Mouse (Mus musculus): Measurements from ENCODE around the gene Nkx1-2. TPM values are rescaled to one million over a fixed set of nuclear protein-coding genes. Genes with fewer than 3 reads are reported as not detected.

Nkx1-2 gene
- polyA plus RNA-seq, 1 experiment from 2014 or later: 0.75 TPM

DNA sequence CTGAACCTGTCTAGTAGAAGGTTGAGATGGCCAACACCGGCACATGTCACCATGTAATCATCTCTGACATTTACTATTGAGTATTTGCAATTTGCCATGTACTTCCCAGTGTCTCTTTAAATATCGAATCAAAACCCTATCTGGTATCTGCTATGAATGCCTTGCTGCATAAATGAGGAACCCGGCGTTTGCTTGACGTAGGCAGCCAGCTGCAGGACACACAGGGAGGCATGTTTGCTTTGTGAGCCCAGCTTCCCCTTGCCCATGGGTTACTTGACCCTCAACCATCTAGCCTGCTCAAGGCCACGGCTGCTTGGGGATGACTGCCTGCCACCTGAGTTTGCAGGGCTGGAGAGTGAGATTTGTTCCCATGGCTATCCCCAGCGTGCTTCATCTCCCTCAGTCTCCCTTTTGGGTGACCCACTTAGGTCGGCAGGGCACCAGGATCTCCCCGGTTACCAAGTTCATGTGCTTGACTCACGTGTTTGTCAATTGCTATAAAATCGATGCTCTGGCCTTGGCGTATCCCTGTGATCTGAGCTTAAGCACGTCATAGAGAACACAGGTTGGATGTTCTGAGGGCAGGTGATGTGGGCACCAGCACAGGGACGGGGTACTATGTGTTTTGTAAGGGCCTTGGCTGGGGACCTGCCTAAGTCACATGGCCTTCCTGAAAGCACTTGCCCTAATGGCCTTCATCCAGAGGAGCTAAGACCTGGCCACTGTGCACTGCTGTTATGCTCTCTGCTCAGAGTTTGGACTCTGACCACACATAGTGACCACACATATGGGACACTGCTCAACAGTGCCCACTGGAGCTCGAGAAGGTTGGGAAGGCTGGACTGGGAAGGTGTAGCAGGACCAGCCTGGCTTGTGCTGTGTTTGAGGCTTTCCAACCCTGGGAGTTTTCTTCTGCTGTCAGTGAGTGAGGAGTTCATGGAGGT lies 20.8 kb upstream of the Nkx1-2 start:
- Histone ChIP-seq H3K27me3 (replicated peaks) (no peaks in the 10 kb centered on the region), H3K4me1 (replicated peaks) (no peaks in the 10 kb centered on the region), H3K4me3 (replicated peaks) (no peak overlapping the region), H3K4me2 (replicated peaks) (no peak overlapping the region), H3K36me3 (no peaks in the 10 kb centered on the region), H3K9me3 (no peaks in the 10 kb centered on the region), H3K27ac (no peak overlapping the region), H3K9ac (no peak overlapping the region)
- ATAC-seq: no peak
- WGBS: 90% methylated on average over 15 of the region's 15 CpGs

DNA sequence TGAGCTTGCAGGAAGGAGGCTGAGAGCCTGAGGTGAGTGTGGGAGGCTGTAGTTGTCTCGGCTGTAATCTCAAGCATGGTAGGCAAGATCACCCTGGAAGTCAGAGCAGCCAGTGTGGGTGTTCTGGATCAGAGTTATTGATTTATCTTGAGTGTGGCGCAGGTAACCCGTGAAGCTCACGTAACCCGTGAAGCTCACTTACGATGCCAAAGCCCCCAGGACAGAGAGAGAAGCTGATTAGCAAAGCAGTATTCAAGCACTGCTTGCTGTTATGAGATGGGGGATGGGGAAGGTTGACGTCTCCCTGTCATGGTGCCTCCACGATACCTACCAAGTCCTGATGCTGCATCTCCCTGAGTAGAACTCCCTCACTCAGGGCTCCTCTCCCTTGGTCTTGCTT lies 20.1 kb upstream of the Nkx1-2 start:
- no peak for ATAC-seq
- 91% methylated on average over 8 of the region's 8 CpGs for WGBS
- Histone ChIP-seq H3K4me2 (replicated peaks) (no peak overlapping the region), H3K4me1 (replicated peaks) (no peaks in the 10 kb centered on the region), H3K4me3 (replicated peaks) (no peak overlapping the region), H3K27ac (no peak overlapping the region), H3K27me3 (replicated peaks) (no peaks in the 10 kb centered on the region), H3K36me3 (no peaks in the 10 kb centered on the region), H3K9me3 (no peaks in the 10 kb centered on the region), H3K9ac (no peak overlapping the region)

DNA sequence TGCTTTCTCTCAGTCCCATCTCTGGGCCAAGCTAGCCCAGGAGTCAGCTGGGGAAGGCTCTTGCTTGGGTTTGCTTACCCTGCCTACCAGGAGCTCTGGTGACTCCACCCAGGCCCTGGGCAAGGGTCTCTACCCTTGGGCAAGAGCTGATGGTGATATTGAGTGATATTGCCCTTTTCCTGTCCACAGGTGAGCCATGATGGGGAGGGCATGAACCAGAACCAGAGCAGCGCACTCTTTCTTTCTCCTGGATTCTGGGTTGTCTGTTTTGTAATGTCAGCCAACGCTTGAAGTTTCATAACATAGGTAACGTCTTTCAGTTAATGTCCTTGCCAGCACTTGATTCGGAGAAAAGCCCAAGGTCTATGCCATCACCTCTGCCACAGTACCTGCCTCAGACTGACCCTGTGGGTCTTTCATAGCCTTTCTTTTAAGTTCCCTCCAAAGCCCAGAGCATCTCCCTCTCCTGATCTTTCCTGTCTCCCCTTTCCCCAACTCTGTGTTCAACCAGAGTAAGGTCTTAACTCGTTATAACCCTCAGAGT lies 17.7 kb upstream of the Nkx1-2 start:
- H3K4me1 ChIP-seq (replicated peaks): no peaks in the 10 kb centered on the region
- 94% methylated on average over 5 of the region's 5 CpGs for WGBS

DNA sequence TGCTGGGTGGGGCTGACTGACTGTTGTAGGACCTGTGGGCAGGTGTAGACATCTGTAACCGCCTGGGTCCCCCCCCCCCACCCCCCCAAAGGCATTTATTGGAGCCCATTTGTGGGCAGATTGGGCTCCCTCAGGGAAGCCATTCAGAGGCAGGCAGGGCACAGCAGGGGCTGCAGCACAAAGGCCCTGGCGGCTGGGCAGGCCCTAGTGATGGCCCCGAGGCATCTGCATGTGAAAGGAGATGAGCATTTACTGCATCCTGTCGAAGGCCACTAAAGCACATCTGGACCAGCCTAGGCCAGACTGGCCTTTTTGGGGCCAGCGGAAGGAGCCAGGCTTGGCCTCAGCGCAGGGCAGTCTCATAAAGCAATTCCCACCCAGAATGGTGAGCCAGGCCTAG lies 17.0 kb upstream of the Nkx1-2 start:
- Histone ChIP-seq H3K4me3 (replicated peaks) (no peak overlapping the region), H3K4me2 (replicated peaks) (no peak overlapping the region), H3K27me3 (replicated peaks) (no peaks in the 10 kb centered on the region), H3K9ac (no peak overlapping the region), H3K9me3 (no peaks in the 10 kb centered on the region), H3K27ac (no peak overlapping the region), H3K4me1 (replicated peaks) (no peaks in the 10 kb centered on the region), H3K36me3 (no peaks in the 10 kb centered on the region)
- WGBS: 58% methylated on average over 6 of the region's 6 CpGs
- no peak for ATAC-seq

More for the DNA sequence above, 17.7 kb upstream of the Nkx1-2 start:
- no peak for ATAC-seq
- no peaks in the 10 kb centered on the region for H3K9me3 ChIP-seq
- H3K4me2 ChIP-seq (replicated peaks): no peak overlapping the region
- H3K36me3 ChIP-seq: no peaks in the 10 kb centered on the region
- no peak overlapping the region for H3K9ac ChIP-seq
- no peak overlapping the region for H3K27ac ChIP-seq
- no peaks in the 10 kb centered on the region for H3K27me3 ChIP-seq (replicated peaks)
- H3K4me3 ChIP-seq (replicated peaks): no peak overlapping the region

DNA sequence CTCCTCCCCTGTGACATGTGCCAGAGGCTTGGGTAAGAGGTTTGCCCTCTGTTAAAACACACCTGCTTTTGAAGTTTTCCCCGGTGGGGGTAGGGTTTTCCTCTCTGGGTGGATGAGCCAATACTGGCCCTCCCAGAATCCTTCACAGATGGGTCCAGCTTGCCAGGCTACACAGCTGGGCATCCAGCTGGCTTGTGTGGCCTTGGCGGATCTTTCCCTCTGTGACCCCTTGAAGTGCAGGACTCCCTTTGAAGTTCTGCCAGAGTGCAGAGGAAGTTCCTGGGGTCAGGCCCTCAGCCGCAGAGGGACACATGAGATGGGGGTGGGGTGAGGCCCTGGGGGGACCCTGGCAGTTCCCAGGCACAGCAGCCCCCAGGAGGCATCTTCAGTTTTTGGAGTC lies 15.9 kb upstream of the Nkx1-2 start:
- no peak overlapping the region for H3K9ac ChIP-seq
- no peak overlapping the region for H3K4me3 ChIP-seq (replicated peaks)
- H3K36me3 ChIP-seq: no peaks in the 10 kb centered on the region
- 31% methylated on average over 3 of the region's 3 CpGs for WGBS
- no peak overlapping the region for H3K4me2 ChIP-seq (replicated peaks)
- H3K27ac ChIP-seq: no peak overlapping the region
- H3K9me3 ChIP-seq: no peaks in the 10 kb centered on the region
- no peak for ATAC-seq
- H3K27me3 ChIP-seq (replicated peaks): no peaks in the 10 kb centered on the region
- H3K4me1 ChIP-seq (replicated peaks): peaks cover under 1% of the 10 kb centered on the region; the same call in 1 of the 2 replicates

DNA sequence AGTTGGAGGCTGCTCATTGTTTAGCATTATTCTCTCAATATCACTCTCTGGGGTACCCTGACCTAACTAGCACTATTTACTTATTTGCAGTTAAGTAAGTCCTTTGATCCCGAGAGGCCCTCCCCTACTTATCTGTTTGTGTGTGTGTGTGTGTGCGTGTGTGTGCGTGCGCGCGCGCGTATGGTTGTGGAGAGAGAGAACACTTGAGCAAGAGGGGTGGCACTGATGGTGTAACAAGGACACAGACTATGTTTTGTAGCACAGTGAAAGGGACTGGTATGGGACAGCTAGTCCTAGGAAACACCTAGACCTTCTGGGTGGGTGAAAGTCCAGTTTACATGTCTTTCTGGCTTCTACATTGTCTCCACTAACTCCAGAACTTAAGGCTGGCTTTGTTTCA lies 12.1 kb upstream of the Nkx1-2 start:
- Histone ChIP-seq H3K36me3 (no peaks in the 10 kb centered on the region), H3K4me1 (replicated peaks) (peaks cover 2% of the 10 kb centered on the region; the same call in 1 of the 2 replicates), H3K27me3 (replicated peaks) (peaks cover 5% of the 10 kb centered on the region; the same call in 1 of the 2 replicates), H3K4me2 (replicated peaks) (peak overlapping the region; percentile 80; the same call in 1 of the 2 replicates), H3K4me3 (replicated peaks) (no peak overlapping the region), H3K27ac (no peak overlapping the region), H3K9me3 (no peaks in the 10 kb centered on the region), H3K9ac (no peak overlapping the region)
- 84% methylated on average over 8 of the region's 8 CpGs for WGBS
- ATAC-seq: no peak

DNA sequence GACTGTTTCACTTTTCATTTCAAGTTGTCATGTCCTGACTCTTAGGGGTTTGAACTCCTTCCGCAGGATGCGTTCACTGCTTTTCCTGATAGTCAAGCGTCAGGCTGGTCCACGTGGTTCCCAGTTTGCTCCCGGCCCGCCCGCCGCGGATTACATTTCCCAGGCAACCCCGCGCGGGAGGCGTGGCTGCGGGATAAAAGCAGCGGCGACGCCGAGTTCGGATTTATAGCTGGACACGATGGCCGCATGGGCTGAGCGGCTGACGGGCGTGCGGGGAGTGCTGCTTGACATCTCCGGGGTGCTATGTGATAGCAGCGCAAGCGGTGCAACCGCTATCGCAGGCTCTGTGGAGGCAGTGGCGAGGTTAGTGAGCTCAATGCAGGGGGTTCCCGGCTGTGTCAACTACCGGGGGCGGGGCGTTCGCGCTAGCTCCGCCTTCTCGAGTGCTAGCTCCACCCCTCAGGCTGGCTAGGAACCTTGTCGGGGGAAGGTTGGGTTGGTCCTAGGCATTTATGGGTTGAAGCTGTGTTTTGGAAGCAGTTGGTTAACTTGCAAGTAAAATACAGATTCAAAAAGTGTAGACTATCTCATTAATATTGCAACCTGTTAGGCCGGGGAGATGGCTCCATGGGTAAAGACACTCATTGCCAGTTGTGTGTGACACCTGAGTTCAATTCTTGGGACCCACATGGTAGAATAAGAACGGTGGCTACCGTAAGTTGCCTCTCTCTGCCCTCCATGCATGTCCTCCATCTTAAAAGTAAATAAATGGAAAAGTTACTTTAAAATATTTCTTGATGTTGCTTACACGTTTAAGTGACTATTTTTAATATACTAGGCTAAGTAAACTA lies 11.3 kb upstream of the Nkx1-2 start, which contains the start of gene Lhpp:
TSS of gene Lhpp (plus strand) at position 171 of the 851 bp plus-strand sequence.
- peaks cover 2% of the 10 kb centered on the region; the same call in 1 of the 2 replicates for H3K4me1 ChIP-seq (replicated peaks)
- no peaks in the 10 kb centered on the region for H3K36me3 ChIP-seq
- peaks cover 5% of the 10 kb centered on the region; the same call in 1 of the 2 replicates for H3K27me3 ChIP-seq (replicated peaks)
- H3K4me3 ChIP-seq (replicated peaks): peak within 1 kb of the TSS; percentile 72
- H3K27ac ChIP-seq: peak within 1 kb of the TSS; percentile 57; the same call in 1 of the 2 replicates
- ATAC-seq: peak; percentile 95
- no peaks in the 10 kb centered on the region for H3K9me3 ChIP-seq
- 7% methylated on average over 44 of the region's 44 CpGs for WGBS
- peak within 1 kb of the TSS; percentile 80 for H3K4me2 ChIP-seq (replicated peaks)
- peak within 1 kb of the TSS; percentile 60 for H3K9ac ChIP-seq

DNA sequence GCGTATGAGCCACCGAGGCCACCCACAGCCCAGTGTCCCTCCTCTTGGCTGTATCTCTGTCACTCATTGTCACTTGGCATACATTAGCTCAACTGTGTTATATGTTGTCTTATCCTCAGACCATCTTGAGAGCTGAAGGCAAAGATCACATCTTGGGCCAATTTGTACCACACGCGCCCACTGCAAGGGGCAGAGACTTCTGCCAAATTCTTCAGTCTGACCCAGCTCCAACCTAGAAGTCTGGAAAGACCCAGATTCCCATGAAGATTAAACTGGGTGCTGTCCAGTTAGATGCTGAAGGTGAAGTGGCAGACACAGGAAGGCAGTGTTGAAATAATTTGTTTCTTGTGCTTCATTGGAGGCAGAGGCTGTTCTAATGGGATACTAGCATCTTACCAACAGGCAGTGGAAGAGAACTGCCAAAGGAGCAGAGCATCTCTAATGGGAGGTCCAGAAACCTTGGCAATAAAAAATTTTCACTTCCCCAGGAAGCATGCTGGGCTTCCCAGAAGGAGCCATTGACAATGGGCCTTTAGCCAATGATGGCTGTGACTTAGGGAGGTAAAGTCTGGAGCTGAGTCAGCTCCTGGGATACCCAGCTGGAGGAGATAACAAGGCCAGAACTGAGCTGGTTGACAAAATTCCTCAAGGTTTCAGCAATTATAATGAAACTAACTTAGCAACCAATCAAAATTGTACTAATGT lies 9.0 kb upstream of the Nkx1-2 start:
- 92% methylated on average over 4 of the region's 4 CpGs for WGBS

DNA sequence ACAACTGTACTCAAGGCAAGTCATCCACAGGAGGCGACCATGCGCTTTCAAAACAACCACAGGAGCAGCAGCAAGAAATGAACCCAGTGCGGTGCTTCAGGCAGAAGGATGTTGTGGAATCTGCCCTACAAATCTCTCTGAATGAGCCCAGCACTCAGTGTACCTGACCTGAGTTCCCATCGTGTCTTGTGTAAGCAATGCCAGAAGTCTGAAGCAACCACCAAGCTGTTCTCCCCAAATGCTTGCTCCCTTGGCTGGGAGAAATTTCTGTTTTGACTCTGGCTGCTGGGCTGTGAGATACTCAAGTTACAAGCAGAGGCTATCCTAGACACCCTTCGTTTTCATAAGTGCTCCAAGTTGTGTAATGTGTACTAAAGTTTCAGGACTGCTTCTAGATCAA lies 6.3 kb upstream of the Nkx1-2 start:
- Histone ChIP-seq H3K9ac (no peak overlapping the region), H3K4me1 (replicated peaks) (peaks cover 2% of the 10 kb centered on the region; the same call in 1 of the 2 replicates), H3K27ac (no peak overlapping the region), H3K4me3 (replicated peaks) (no peak overlapping the region), H3K27me3 (replicated peaks) (peaks cover 26% of the 10 kb centered on the region), H3K4me2 (replicated peaks) (no peak overlapping the region), H3K9me3 (no peaks in the 10 kb centered on the region), H3K36me3 (no peaks in the 10 kb centered on the region)
- 52% methylated on average over 5 of the region's 5 CpGs for WGBS
- ATAC-seq: no peak

More for the DNA sequence above, 9.0 kb upstream of the Nkx1-2 start:
- Histone ChIP-seq H3K9ac (no peak overlapping the region), H3K9me3 (no peaks in the 10 kb centered on the region), H3K4me3 (replicated peaks) (no peak overlapping the region), H3K36me3 (no peaks in the 10 kb centered on the region), H3K4me1 (replicated peaks) (peaks cover 2% of the 10 kb centered on the region; the same call in 1 of the 2 replicates), H3K27ac (no peak overlapping the region), H3K4me2 (replicated peaks) (no peak overlapping the region), H3K27me3 (replicated peaks) (peaks cover 5% of the 10 kb centered on the region; the same call in 1 of the 2 replicates)
- no peak for ATAC-seq

DNA sequence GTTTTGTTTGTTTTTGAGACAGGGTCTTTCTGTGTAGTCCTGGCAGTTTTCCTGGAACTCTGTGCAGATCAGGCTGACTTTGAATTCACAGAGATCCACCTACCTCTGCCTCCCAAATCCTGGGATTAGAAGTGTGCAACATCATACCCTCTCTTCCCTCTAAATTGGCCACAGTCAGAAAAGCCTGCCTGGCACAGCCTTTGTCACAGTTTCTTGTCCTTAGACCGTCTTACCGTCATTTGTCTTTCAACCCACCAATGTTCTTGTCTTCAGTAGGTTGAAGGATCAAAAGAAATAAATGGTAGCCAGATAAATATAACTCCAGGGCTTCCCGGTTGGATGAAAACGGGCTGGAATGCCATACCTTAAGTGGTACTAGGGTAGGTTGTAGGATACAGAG lies 5.3 kb upstream of the Nkx1-2 start:
- no peak overlapping the region for H3K27ac ChIP-seq
- no peak overlapping the region for H3K4me2 ChIP-seq (replicated peaks)
- H3K9me3 ChIP-seq: no peaks in the 10 kb centered on the region
- H3K27me3 ChIP-seq (replicated peaks): peaks cover 32% of the 10 kb centered on the region
- no peaks in the 10 kb centered on the region for H3K36me3 ChIP-seq
- 91% methylated on average over 4 of the region's 4 CpGs for WGBS
- H3K4me3 ChIP-seq (replicated peaks): no peak overlapping the region
- ATAC-seq: no peak
- peaks cover 6% of the 10 kb centered on the region for H3K4me1 ChIP-seq (replicated peaks)
- no peak overlapping the region for H3K9ac ChIP-seq

DNA sequence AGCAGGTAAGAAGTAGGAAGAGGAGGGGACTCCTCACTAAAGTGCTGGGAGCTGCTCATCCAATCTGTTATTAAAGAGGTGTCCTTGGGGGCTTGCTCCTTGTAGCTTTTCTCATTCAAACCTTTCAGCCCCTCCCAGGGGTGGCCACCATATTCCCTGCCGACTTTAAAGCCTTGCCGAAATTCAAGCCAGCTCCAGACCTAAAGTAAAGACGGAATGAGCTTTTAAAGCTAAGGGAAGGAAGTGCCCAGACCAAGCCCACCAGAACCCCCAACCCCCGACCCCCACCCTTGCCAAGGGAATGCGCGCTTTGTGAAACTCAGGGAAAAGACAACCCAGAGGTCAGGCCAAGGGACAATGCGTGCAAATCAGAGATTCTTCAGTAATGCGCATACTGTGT lies 1.5 kb upstream of the Nkx1-2 start:
- ATAC-seq: no peak
- H3K27me3 ChIP-seq (replicated peaks): peaks cover 63% of the 10 kb centered on the region

More for the DNA sequence above, 1.5 kb upstream of the Nkx1-2 start:
- Histone ChIP-seq H3K9ac (no peak overlapping the region), H3K27ac (no peak overlapping the region), H3K4me3 (replicated peaks) (no peak overlapping the region), H3K9me3 (no peaks in the 10 kb centered on the region), H3K36me3 (no peaks in the 10 kb centered on the region), H3K4me2 (replicated peaks) (no peak overlapping the region), H3K4me1 (replicated peaks) (peaks cover 35% of the 10 kb centered on the region)
- WGBS: 24% methylated on average over 8 of the region's 8 CpGs
